Mouse (Mus musculus) liver, adult 2 months (tissue): ENCODE data around the gene Lrp10. TPM values are rescaled to one million over a fixed set of nuclear protein-coding genes. Genes with fewer than 3 reads are reported as not detected.
A peak's percentile ranks its signal among the peaks of the same experiment; 100 is the strongest.

Experiments
- DNase-seq: peaks from one replicate; pipeline ENCODE4 v3.0.0-alpha.2; 2011; ENCODE audit warnings: low read depth, low spot score; ENCODE audit errors: extremely low read depth
- H3K27ac ChIP-seq: fragments of 200-500 bp; replicated peaks from 2 replicates; pipeline ENCODE4 v1.5.1; 2012; ENCODE audit warnings: low read depth, mild to moderate bottlenecking, control low read depth, inconsistent platforms, low read length; ENCODE audit not compliant: insufficient read depth
- H3K27me3 ChIP-seq: fragments of 200-500 bp; 2 replicates; pipeline ENCODE4 v1.6.1; 2012; ENCODE audit warnings: mild to moderate bottlenecking, moderate library complexity, low read length, inconsistent platforms; ENCODE audit not compliant: control insufficient read depth, insufficient read depth
- H3K36me3 ChIP-seq: fragments of 200-500 bp; 2 replicates; pipeline ENCODE4 v1.6.1; 2012; ENCODE audit warnings: low read length, inconsistent platforms; ENCODE audit not compliant: control insufficient read depth, insufficient read depth
- H3K4me1 ChIP-seq: fragments of 200-500 bp; 2 replicates; pipeline ENCODE4 v1.6.1; 2011; ENCODE audit warnings: low read length; ENCODE audit not compliant: control insufficient read depth, insufficient read depth
- H3K4me3 ChIP-seq: fragments of 200-500 bp; 2 replicates; pipeline ENCODE4 v1.5.1; 2011; ENCODE audit warnings: low read depth, mild to moderate bottlenecking, control low read depth, low read length, moderate library complexity; ENCODE audit not compliant: insufficient read depth
- H3K79me2 ChIP-seq: fragments of 200-500 bp; 2 replicates; pipeline ENCODE4 v1.6.1; 2012; ENCODE audit warnings: inconsistent platforms, mild to moderate bottlenecking, low read length, moderate library complexity; ENCODE audit not compliant: control insufficient read depth, insufficient read depth
- H3K9ac ChIP-seq: fragments of 200-500 bp; 2 replicates; pipeline ENCODE4 v1.6.1; 2012; ENCODE audit warnings: low read depth, mild to moderate bottlenecking, control low read depth, inconsistent platforms, low read length
- CTCF ChIP-seq: fragments of 200-500 bp; IDR thresholded peaks from 2 replicates; pipeline ENCODE4 v1.5.1; 2011; ENCODE audit warnings: low read depth, low read length, control low read depth
- POLR2A ChIP-seq: fragments of 200-500 bp; IDR thresholded peaks from 2 replicates; pipeline ENCODE4 v1.6.1; 2011; ENCODE audit warnings: low read length, control low read depth; ENCODE audit not compliant: insufficient read depth; ENCODE audit errors: extremely low read depth
- WGBS: fragments of 180-500 bp; shearing (Covaris S2); methylation state at CpG from one replicate; pipeline ENCODE4 v1.1.7; 2018; 5-methylcytosine and 5-hydroxymethylcytosine counted together
- polyA plus RNA-seq: library from polyadenylated mRNA; depleted of rRNA; stranded (reverse); fragments of >200 nt; gene quantifications from 2 replicates; pipeline ENCODE4 v1.2.3, GENCODE M21; 2012
- total RNA-seq: library from RNA; depleted of rRNA; stranded (reverse); fragments of >200 nt; gene quantifications from 2 replicates; pipeline ENCODE4 v1.2.3, GENCODE M21; 2014

Gene Lrp10
- total and polyA plus RNA-seq, 2 experiments, result 7.1 to 50.3 TPM

- no peak overlapping the region for H3K9ac ChIP-seq
- H3K4me1 ChIP-seq, result 0 out of 2 replicates have a peak, but pooled peaks cover 2% of the 10 kb centered on the region
- WGBS, result 85% methylated on average over 7 of the region's 7 CpGs
- no peaks in the 10 kb centered on the region for H3K79me2 ChIP-seq
- no peak overlapping the region for H3K4me3 ChIP-seq
- TF ChIP-seq POLR2A (no peak), CTCF (no peak)
- H3K27me3 ChIP-seq, result no peaks in the 10 kb centered on the region
- H3K36me3 ChIP-seq, result peaks cover 18% of the 10 kb centered on the region; the same call in 1 of the 2 replicates
- no peak overlapping the region for H3K27ac ChIP-seq
- no peak for DNase-seq
Measured at GRCm38 (mm10) chr14:54439610-54440009, 24.3 kb upstream of the Lrp10 start.

DNA sequence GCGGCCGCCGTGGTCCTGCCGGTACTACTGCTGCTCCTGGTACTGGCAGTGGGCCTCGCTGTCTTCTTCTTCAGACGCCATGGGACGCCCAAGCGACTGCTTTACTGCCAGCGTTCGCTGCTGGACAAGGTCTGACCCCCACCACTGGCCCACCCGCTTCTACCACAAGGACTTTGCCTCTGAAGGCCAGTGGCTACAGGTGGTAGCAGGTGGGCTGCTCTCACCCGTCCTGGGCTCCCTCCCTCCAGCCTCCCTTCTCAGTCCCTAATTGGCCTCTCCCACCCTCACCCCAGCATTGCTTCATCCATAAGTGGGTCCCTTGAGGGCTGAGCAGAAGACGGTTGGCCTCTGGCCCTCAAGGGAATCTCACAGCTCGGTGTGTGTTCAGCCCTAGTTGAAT lies 23.4 kb upstream of the Lrp10 start:
- WGBS, result 95% methylated on average over 14 of the region's 14 CpGs

GRCm38 (mm10) chr14:54441365-54441764 lies 22.6 kb upstream of the Lrp10 start:
- no peak for DNase-seq
- H3K4me3 ChIP-seq, result no peak overlapping the region
- H3K27ac ChIP-seq, result no peak overlapping the region
- WGBS, result 75% methylated on average over 4 of the region's 4 CpGs
- 0 out of 2 replicates have a peak, but pooled peaks cover 2% of the 10 kb centered on the region for H3K4me1 ChIP-seq
- peaks cover 18% of the 10 kb centered on the region; the same call in 1 of the 2 replicates for H3K36me3 ChIP-seq
- TF ChIP-seq POLR2A, result no peak
- TF ChIP-seq CTCF, result no peak
- H3K27me3 ChIP-seq, result no peaks in the 10 kb centered on the region
- H3K79me2 ChIP-seq, result no peaks in the 10 kb centered on the region
- H3K9ac ChIP-seq, result no peak overlapping the region

More for the DNA sequence above, 23.4 kb upstream of the Lrp10 start:
- TF ChIP-seq CTCF (no peak), POLR2A (no peak)
- Histone ChIP-seq H3K9ac (no peak overlapping the region), H3K4me3 (no peak overlapping the region), H3K36me3 (peaks cover 18% of the 10 kb centered on the region; the same call in 1 of the 2 replicates), H3K27ac (no peak overlapping the region), H3K79me2 (no peaks in the 10 kb centered on the region), H3K27me3 (no peaks in the 10 kb centered on the region), H3K4me1 (0 out of 2 replicates have a peak, but pooled peaks cover 2% of the 10 kb centered on the region)
- DNase-seq, result no peak

DNA sequence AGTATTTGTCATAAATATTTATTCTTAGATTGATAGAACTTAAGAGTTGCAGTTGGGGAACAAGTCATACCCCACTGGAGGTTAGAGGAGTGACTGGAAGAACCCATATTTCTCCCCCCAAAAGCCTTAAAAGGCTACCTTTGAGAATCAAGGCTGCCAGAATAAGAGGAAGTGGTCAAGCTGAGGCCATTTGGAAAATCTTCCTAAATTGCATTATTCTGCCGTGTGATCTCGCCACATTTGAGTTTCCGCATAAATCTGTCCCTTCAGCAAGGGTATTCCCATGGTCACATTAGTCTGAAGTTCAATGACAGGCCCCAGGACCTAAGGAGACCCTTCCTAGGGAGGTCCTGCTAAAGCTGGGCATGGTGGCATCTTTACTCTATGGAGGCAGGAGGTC lies 21.4 kb upstream of the Lrp10 start:
- 69% methylated on average over 3 of the region's 3 CpGs for WGBS
- H3K4me1 ChIP-seq, result 0 out of 2 replicates have a peak, but pooled peaks cover 2% of the 10 kb centered on the region
- H3K79me2 ChIP-seq, result no peaks in the 10 kb centered on the region
- H3K27me3 ChIP-seq, result no peaks in the 10 kb centered on the region
- TF ChIP-seq POLR2A (no peak), CTCF (no peak)
- no peak overlapping the region for H3K4me3 ChIP-seq
- no peak for DNase-seq
- no peak overlapping the region for H3K9ac ChIP-seq
- H3K27ac ChIP-seq, result no peak overlapping the region; the same call in 1 of the 2 replicates
- H3K36me3 ChIP-seq, result peaks cover 18% of the 10 kb centered on the region; the same call in 1 of the 2 replicates

GRCm38 (mm10) chr14:54443196-54443595 lies 20.7 kb upstream of the Lrp10 start:
- Histone ChIP-seq H3K4me3 (no peak overlapping the region), H3K27ac (no peak overlapping the region; the same call in 1 of the 2 replicates), H3K79me2 (no peaks in the 10 kb centered on the region), H3K9ac (no peak overlapping the region), H3K4me1 (0 out of 2 replicates have a peak, but pooled peaks cover 2% of the 10 kb centered on the region), H3K27me3 (no peaks in the 10 kb centered on the region), H3K36me3 (peaks cover 15% of the 10 kb centered on the region; the same call in 1 of the 2 replicates)
- no peak for DNase-seq
- 47% methylated on average over 3 of the region's 3 CpGs for WGBS
- no peak for TF ChIP-seq CTCF

GRCm38 (mm10) chr14:54443712-54444618 lies 20.0 kb upstream of the Lrp10 start:
- 66% methylated on average over 15 of the region's 15 CpGs for WGBS

More at GRCm38 (mm10) chr14:54443712-54444618, 20.0 kb upstream of the Lrp10 start:
- no peak for DNase-seq
- no peak for TF ChIP-seq POLR2A
- TF ChIP-seq CTCF, result no peak
- Histone ChIP-seq H3K4me1 (0 out of 2 replicates have a peak, but pooled peaks cover 2% of the 10 kb centered on the region), H3K9ac (no peak overlapping the region), H3K27ac (peak overlapping the region; percentile 4; the same call in 1 of the 2 replicates), H3K36me3 (peaks cover 12% of the 10 kb centered on the region; the same call in 1 of the 2 replicates), H3K79me2 (no peaks in the 10 kb centered on the region), H3K27me3 (no peaks in the 10 kb centered on the region), H3K4me3 (no peak overlapping the region)
